Comparison of ENCODE assay signal across 10 mouse cellular contexts in the genomic region with DNA sequence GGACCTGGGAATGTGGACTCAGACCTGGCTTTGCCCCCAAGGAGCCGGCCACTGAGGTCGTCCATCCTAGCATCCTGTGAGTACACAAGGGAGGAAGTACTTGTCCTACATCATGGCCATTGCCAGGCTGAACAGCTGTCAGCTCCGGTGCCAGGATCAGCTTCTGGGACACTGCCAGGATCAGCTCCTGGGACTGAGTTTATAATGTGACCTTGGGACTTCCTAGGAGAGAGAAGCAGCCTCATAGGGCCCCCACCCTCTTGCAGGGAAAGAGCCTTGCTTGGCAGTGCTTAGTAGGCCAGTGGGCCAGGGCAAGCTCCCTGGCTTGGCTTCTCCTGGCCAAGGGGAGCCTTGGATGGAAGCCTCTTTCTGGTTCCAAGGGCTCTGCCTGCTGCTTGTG.
A peak's percentile ranks its signal among the peaks of the same experiment; 100 is the strongest.
DNase-seq lines count a peak whose midpoint lies in the region; ATAC-seq and TF ChIP-seq lines count a peak whose summit lies in the region.
"Had no signal": no experiment of that assay in that cellular context is flagged by ENCODE, and none has a peak within 500 bp of the region (broad histone marks: within the 10 kb centered on the region; RNA-seq: fewer than 3 reads in every experiment).

No protein-coding gene starts in this region.

- H3K4me2 ChIP-seq in kidney, embryonic 16.5 days (replicated peaks; ENCODE audit: low read depth, low read length): no peak overlapping the region
- no peak overlapping the region for H3K4me2 ChIP-seq in heart, embryonic 15.5 days
- H3K4me2 ChIP-seq: embryonic facial prominence, embryonic 13.5 days; hindbrain, embryonic 13.5 days had no signal

- H3K4me1 ChIP-seq in kidney, embryonic 16.5 days (ENCODE audit: insufficient read depth, low read length): peaks cover 9% of the 10 kb centered on the region; the same call in 1 of the 2 replicates
- H3K4me1 ChIP-seq in heart, embryonic 15.5 days (replicated peaks): peaks cover 40% of the 10 kb centered on the region

- no peaks in the 10 kb centered on the region for H3K27me3 ChIP-seq in kidney, embryonic 16.5 days (ENCODE audit: insufficient read depth, low read length)
- no peaks in the 10 kb centered on the region for H3K27me3 ChIP-seq in heart, embryonic 15.5 days
- H3K27me3 ChIP-seq: embryonic facial prominence, embryonic 13.5 days; hindbrain, embryonic 13.5 days had no signal

- H3K9ac ChIP-seq in kidney, embryonic 16.5 days (replicated peaks; ENCODE audit: low read length): no peak overlapping the region; the same call in 1 of the 2 replicates
- 0 out of 2 replicates have a peak overlapping the region, but pooled peaks have one; percentile 25 for H3K9ac ChIP-seq in heart, embryonic 15.5 days
- H3K9ac ChIP-seq: embryonic facial prominence, embryonic 13.5 days; hindbrain, embryonic 13.5 days had no signal

- peak; percentile 21 for DNase-seq in kidney, adult 18-20 months
- DNase-seq in brain, embryonic 14.5 days (ENCODE audit: low read depth): peak; percentile 38
- DNase-seq in lung, postnatal 25 days (ENCODE audit: low spot score): peak; percentile 37
- no peak for DNase-seq in yolk sac, embryonic 10.5 days (ENCODE audit: low spot score)
- DNase-seq in spleen, postnatal 10 days (ENCODE audit: low spot score in 2 of 2): no peak

- no peak overlapping the region for H3K27ac ChIP-seq in kidney, embryonic 16.5 days (ENCODE audit: low read length)
- H3K27ac ChIP-seq in heart, embryonic 15.5 days: peak overlapping the region; percentile 52; the same call in 1 of the 2 replicates
- H3K27ac ChIP-seq: embryonic facial prominence, embryonic 13.5 days; hindbrain, embryonic 13.5 days had no signal

- TF ChIP-seq CTCF in brain, embryonic 14.5 days (IDR thresholded peaks at IDR 0.05; ENCODE audit: borderline replicate concordance, extremely low read depth, insufficient read depth, insufficient read length): no peak

- 73% methylated on average over 3 of the region's 3 CpGs for WGBS in kidney, embryonic 16.5 days
- 28% methylated on average over 3 of the region's 3 CpGs for WGBS in heart, embryonic 15.5 days

- ATAC-seq in kidney, embryonic 16.5 days (ENCODE audit: low FRiP score, low TSS enrichment): no peak
- peak; percentile 38; the same call in 1 of the 2 replicates for ATAC-seq in heart, embryonic 15.5 days (replicated peaks; ENCODE audit: insufficient number of reproducible peaks, insufficient read depth, low FRiP score, low read depth)
- no peak for ATAC-seq in monocyte, adult 5-6 weeks (replicated peaks; ENCODE audit: insufficient number of reproducible peaks, low FRiP score, low TSS enrichment, poor library complexity, severe bottlenecking)

- no peaks in the 10 kb centered on the region for H3K9me3 ChIP-seq in kidney, embryonic 16.5 days (ENCODE audit: low read length)
- no peaks in the 10 kb centered on the region for H3K9me3 ChIP-seq in heart, embryonic 15.5 days (replicated peaks)
- H3K9me3 ChIP-seq: embryonic facial prominence, embryonic 13.5 days; hindbrain, embryonic 13.5 days had no signal

- peaks cover 3% of the 10 kb centered on the region; the same call in 1 of the 2 replicates for H3K36me3 ChIP-seq in kidney, embryonic 16.5 days (ENCODE audit: insufficient read depth, low read length)
- H3K36me3 ChIP-seq in heart, embryonic 15.5 days: peaks cover 3% of the 10 kb centered on the region; the same call in 1 of the 2 replicates
- H3K36me3 ChIP-seq: hindbrain, embryonic 13.5 days had no signal

- H3K4me3 ChIP-seq in kidney, embryonic 16.5 days (ENCODE audit: low read length): no peak overlapping the region
- H3K4me3 ChIP-seq in heart, embryonic 15.5 days: no peak overlapping the region
- H3K4me3 ChIP-seq: embryonic facial prominence, embryonic 13.5 days; hindbrain, embryonic 13.5 days had no signal

- no peak for TF ChIP-seq POLR2A in brain, embryonic 14.5 days (IDR thresholded peaks at IDR 0.05; ENCODE audit: borderline replicate concordance, extremely low read depth, insufficient read depth, insufficient read length, poor library complexity, severe bottlenecking)

Comparison
In these comparisons a context has a peak if more than half of its experiments do, and no peak if none do; other contexts are left out.
1. DNase-seq: peak in kidney, adult 18-20 months (single experiment), brain, embryonic 14.5 days (single experiment) and lung, postnatal 25 days (single experiment); none in yolk sac, embryonic 10.5 days (single experiment) and spleen, postnatal 10 days (0 of 2).